Mouse (Mus musculus): Measurements from ENCODE around the gene Hspa2. TPM values are rescaled to one million over a fixed set of nuclear protein-coding genes. Genes with fewer than 3 reads are reported as not detected.

Gene Hspa2
- polyA plus RNA-seq, 1 experiment from 2014 or later: 7.7 TPM

DNA sequence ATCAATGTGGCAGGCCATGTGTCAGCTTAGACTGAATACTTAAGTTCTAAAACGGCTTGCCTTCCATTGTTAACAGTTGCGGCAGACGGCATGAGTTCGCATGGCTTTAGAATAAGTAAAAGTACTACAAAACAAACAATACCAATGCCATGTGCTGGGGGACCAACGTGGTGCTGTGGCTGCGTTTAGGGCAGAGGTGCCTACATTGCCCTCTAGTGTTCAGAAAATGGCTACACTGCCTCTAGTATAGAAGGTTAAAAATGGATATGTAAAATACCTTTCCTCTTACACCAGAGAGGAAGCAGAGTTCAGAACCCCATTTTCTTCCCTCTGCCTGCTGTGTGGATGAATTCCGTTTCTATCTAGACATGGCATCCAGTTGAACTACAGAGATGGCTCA lies 27.3 kb upstream of the Hspa2 start:
- WGBS: 56% methylated on average over 7 of the region's 7 CpGs
- Histone ChIP-seq H3K9me3 (ENCODE audit: control insufficient read depth, low read length) (no peaks in the 10 kb centered on the region), H3K4me3 (ENCODE audit: low read length) (no peak overlapping the region), H3K9ac (ENCODE audit: low read depth, low read length) (no peak overlapping the region), H3K4me2 (replicated peaks; ENCODE audit: low read depth, low read length) (no peak overlapping the region), H3K27ac (ENCODE audit: low read depth, low read length) (no peak overlapping the region), H3K36me3 (ENCODE audit: control insufficient read depth, insufficient read depth, low read length) (no peaks in the 10 kb centered on the region), H3K4me1 (ENCODE audit: control insufficient read depth, insufficient read depth, low read length) (peaks cover 21% of the 10 kb centered on the region), H3K27me3 (ENCODE audit: control insufficient read depth, insufficient read depth, low read length) (no peaks in the 10 kb centered on the region)
- ATAC-seq (ENCODE audit: low FRiP score, low TSS enrichment): no peak

DNA sequence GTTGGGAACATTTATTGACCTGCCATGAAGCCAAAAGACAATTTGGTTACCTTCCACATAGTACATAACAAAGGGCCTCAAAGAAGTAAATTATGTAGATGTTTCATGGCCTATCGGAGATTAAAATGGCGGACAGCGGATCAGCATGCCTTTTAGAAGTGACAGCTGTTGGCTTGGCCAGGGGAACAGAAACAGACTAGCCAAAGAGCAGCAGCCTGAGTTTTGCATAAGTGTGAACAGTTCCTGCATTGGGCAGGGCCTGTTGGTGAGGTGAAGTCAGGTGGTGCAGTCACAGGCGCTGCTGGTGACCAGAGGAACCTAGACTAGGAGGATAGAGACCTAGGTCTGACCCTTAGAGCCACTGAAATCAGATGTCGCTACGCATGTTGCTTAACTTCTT lies 26.9 kb upstream of the Hspa2 start:
- Histone ChIP-seq H3K4me1 (ENCODE audit: control insufficient read depth, insufficient read depth, low read length) (peaks cover 17% of the 10 kb centered on the region), H3K4me2 (replicated peaks; ENCODE audit: low read depth, low read length) (no peak overlapping the region), H3K9ac (ENCODE audit: low read depth, low read length) (no peak overlapping the region), H3K36me3 (ENCODE audit: control insufficient read depth, insufficient read depth, low read length) (no peaks in the 10 kb centered on the region), H3K27me3 (ENCODE audit: control insufficient read depth, insufficient read depth, low read length) (no peaks in the 10 kb centered on the region), H3K4me3 (ENCODE audit: low read length) (no peak overlapping the region), H3K9me3 (ENCODE audit: control insufficient read depth, low read length) (no peaks in the 10 kb centered on the region), H3K27ac (ENCODE audit: low read depth, low read length) (no peak overlapping the region)
- no peak for ATAC-seq (ENCODE audit: low FRiP score, low TSS enrichment)
- WGBS: 95% methylated on average over 6 of the region's 6 CpGs

DNA sequence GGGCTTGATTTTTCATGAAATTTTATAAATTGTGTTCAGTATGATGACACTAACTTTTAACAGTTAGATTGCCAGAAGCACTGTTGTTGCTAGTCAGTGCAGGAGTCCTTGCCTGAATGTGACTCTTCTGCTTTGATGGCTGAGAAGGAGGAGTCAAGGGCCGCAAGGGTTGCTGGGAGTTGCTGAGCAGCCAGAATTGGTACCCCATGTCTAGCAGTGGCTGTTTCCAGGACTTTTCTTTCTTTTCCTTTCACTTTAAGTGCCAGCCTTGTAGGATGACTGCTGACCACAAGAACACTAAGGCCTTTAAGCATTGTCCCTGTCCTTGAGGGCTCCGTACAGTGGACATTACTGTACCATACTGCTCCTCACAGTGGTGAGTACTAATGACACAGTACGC lies 26.2 kb upstream of the Hspa2 start:
- no peak for ATAC-seq (ENCODE audit: low FRiP score, low TSS enrichment)
- H3K36me3 ChIP-seq (ENCODE audit: control insufficient read depth, insufficient read depth, low read length): no peaks in the 10 kb centered on the region

DNA sequence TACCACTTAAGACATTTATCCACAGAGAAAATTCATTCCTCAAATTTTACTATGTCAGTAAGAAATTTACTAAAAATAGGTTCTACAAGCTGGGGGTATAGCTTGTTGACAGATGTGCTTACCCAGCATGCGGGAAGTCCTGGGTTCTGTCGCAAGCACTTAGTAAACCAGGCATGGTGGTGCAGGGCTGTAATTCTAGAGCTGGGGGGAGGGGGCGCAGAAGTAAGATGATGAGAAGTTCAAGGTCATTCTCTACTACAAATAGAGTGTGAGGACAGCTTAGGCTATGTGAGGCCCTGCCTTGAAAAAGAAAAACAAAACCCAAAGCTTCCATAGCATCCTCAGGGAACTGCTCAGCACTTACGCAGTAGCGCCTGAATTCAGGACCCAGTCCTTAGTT lies 25.4 kb upstream of the Hspa2 start:
- no peak for ATAC-seq (ENCODE audit: low FRiP score, low TSS enrichment)
- Histone ChIP-seq H3K4me1 (ENCODE audit: control insufficient read depth, insufficient read depth, low read length) (peaks cover 6% of the 10 kb centered on the region), H3K9me3 (ENCODE audit: control insufficient read depth, low read length) (no peaks in the 10 kb centered on the region), H3K27me3 (ENCODE audit: control insufficient read depth, insufficient read depth, low read length) (no peaks in the 10 kb centered on the region), H3K36me3 (ENCODE audit: control insufficient read depth, insufficient read depth, low read length) (no peaks in the 10 kb centered on the region), H3K4me2 (replicated peaks; ENCODE audit: low read depth, low read length) (no peak overlapping the region), H3K4me3 (ENCODE audit: low read length) (no peak overlapping the region), H3K9ac (ENCODE audit: low read depth, low read length) (no peak overlapping the region), H3K27ac (ENCODE audit: low read depth, low read length) (no peak overlapping the region)
- WGBS: 81% methylated on average over 5 of the region's 5 CpGs

More for the DNA sequence above, 26.2 kb upstream of the Hspa2 start:
- no peak overlapping the region for H3K9ac ChIP-seq (ENCODE audit: low read depth, low read length)
- 91% methylated on average over 3 of the region's 3 CpGs for WGBS
- H3K4me3 ChIP-seq (ENCODE audit: low read length): no peak overlapping the region
- peaks cover 11% of the 10 kb centered on the region for H3K4me1 ChIP-seq (ENCODE audit: control insufficient read depth, insufficient read depth, low read length)
- H3K9me3 ChIP-seq (ENCODE audit: control insufficient read depth, low read length): no peaks in the 10 kb centered on the region
- no peak overlapping the region for H3K4me2 ChIP-seq (replicated peaks; ENCODE audit: low read depth, low read length)
- H3K27me3 ChIP-seq (ENCODE audit: control insufficient read depth, insufficient read depth, low read length): no peaks in the 10 kb centered on the region
- H3K27ac ChIP-seq (ENCODE audit: low read depth, low read length): no peak overlapping the region

DNA sequence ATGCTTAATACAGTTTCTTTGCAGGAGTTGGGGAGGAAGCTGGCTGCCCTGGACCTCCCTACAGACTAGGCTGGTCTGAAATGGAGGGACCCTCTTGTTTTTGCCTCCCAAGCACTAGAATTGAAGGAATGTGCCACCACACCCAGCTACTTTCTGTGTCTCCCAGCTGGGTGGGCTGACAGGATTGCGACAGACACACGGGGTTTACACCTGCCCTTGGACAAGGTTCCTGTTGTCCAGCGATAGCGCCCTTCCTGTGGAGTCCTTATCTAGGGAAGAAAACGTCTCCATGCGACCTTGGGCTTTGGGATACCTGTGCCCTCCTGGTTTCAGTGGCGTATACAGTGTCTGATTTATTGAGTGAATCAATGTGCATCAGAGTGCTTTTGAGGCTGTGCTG lies 23.8 kb upstream of the Hspa2 start:
- no peak overlapping the region for H3K4me3 ChIP-seq (ENCODE audit: low read length)
- H3K4me1 ChIP-seq (ENCODE audit: control insufficient read depth, insufficient read depth, low read length): no peaks in the 10 kb centered on the region; the same call in none of the 2 replicates
- H3K36me3 ChIP-seq (ENCODE audit: control insufficient read depth, insufficient read depth, low read length): peaks cover 1% of the 10 kb centered on the region; the same call in 1 of the 2 replicates
- no peaks in the 10 kb centered on the region for H3K27me3 ChIP-seq (ENCODE audit: control insufficient read depth, insufficient read depth, low read length)
- 80% methylated on average over 7 of the region's 7 CpGs for WGBS
- no peak overlapping the region for H3K9ac ChIP-seq (ENCODE audit: low read depth, low read length)
- H3K9me3 ChIP-seq (ENCODE audit: control insufficient read depth, low read length): no peaks in the 10 kb centered on the region
- ATAC-seq (ENCODE audit: low FRiP score, low TSS enrichment): no peak
- H3K27ac ChIP-seq (ENCODE audit: low read depth, low read length): no peak overlapping the region
- H3K4me2 ChIP-seq (replicated peaks; ENCODE audit: low read depth, low read length): no peak overlapping the region

DNA sequence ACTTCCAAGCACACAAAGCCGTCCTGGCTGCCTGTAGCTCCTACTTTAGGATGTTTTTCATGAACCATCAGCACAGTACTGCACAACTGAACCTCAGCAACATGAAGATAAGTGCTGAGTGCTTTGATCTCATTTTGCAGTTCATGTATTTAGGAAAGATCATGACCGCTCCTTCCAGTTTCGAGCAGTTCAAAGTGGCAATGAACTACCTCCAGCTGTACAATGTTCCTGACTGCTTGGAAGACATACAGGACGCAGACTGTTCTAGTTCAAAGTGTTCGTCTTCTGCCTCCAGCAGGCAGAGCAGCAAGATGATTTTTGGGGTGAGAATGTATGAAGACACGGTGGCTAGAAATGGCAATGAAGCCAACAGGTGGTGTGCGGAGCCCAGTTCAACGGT lies 18.6 kb upstream of the Hspa2 start:
- Histone ChIP-seq H3K27ac (ENCODE audit: low read depth, low read length) (no peak overlapping the region), H3K9ac (ENCODE audit: low read depth, low read length) (no peak overlapping the region), H3K4me1 (ENCODE audit: control insufficient read depth, insufficient read depth, low read length) (no peaks in the 10 kb centered on the region), H3K4me2 (replicated peaks; ENCODE audit: low read depth, low read length) (no peak overlapping the region), H3K4me3 (ENCODE audit: low read length) (no peak overlapping the region), H3K36me3 (ENCODE audit: control insufficient read depth, insufficient read depth, low read length) (peaks cover 29% of the 10 kb centered on the region), H3K27me3 (ENCODE audit: control insufficient read depth, insufficient read depth, low read length) (no peaks in the 10 kb centered on the region), H3K9me3 (ENCODE audit: control insufficient read depth, low read length) (no peaks in the 10 kb centered on the region)
- 95% methylated on average over 8 of the region's 8 CpGs for WGBS
- ATAC-seq (ENCODE audit: low FRiP score, low TSS enrichment): no peak

DNA sequence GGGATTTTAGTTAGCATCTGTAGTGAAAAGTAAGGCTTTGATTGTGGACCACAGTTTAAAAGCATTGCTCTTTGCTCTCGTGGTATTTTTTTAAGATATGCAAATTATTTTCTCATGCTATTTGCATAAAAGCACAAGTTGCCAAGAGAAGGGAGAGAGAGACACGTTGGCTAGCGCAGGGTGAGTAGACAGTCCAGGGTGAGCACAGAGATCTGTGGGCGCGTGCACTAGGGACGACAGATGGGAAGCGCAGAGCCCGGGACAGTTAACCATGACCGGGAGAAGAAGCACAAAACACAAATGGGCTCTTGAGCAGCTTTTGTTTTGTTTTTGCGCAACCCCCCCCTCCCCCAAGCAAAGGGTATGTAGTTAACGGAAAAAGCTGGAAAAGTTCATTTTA lies 15.2 kb upstream of the Hspa2 start:
- no peak overlapping the region for H3K27ac ChIP-seq (ENCODE audit: low read depth, low read length)
- H3K27me3 ChIP-seq (ENCODE audit: control insufficient read depth, insufficient read depth, low read length): no peaks in the 10 kb centered on the region
- no peak overlapping the region for H3K4me2 ChIP-seq (replicated peaks; ENCODE audit: low read depth, low read length)
- ATAC-seq (ENCODE audit: low FRiP score, low TSS enrichment): no peak
- WGBS: 92% methylated on average over 11 of the region's 11 CpGs
- H3K36me3 ChIP-seq (ENCODE audit: control insufficient read depth, insufficient read depth, low read length): peaks cover 29% of the 10 kb centered on the region
- H3K4me3 ChIP-seq (ENCODE audit: low read length): no peak overlapping the region
- no peaks in the 10 kb centered on the region for H3K9me3 ChIP-seq (ENCODE audit: control insufficient read depth, low read length)
- H3K4me1 ChIP-seq (ENCODE audit: control insufficient read depth, insufficient read depth, low read length): no peaks in the 10 kb centered on the region
- H3K9ac ChIP-seq (ENCODE audit: low read depth, low read length): no peak overlapping the region

DNA sequence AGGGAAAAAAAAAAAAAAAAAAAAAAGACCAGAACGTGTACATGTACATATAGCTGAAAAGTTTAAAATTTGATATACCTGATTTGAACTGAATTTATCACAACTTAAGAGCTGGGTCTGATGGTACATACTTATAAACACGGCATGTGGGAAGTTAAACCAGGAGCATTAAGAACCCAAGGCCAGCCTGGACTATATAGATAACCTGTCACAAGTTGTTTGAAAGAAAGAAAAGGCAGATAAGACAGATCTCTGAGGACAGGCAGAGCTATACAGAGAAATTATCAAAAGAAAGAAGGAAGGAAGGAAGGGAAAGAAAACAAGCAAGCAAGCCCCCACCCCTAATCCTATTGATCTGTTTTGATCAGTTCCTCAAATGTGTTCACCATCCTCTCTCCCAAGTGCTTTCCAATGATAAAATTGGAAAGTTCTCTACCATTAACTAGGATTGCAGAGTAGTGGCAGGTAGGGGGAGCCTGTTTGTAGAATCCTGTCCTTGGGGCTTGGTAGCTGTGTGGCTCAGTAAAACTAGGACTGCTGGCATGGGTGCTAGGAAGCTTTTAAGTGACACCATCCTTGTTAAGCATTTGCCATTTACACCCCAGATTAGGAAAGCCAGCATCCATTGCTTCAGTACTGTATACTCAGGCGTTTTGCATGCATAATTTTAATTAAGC lies 12.2 kb upstream of the Hspa2 start:
- ATAC-seq (ENCODE audit: low FRiP score, low TSS enrichment): no peak
- WGBS: 78% methylated on average over 3 of the region's 3 CpGs
- no peaks in the 10 kb centered on the region for H3K4me1 ChIP-seq (ENCODE audit: control insufficient read depth, insufficient read depth, low read length)

DNA sequence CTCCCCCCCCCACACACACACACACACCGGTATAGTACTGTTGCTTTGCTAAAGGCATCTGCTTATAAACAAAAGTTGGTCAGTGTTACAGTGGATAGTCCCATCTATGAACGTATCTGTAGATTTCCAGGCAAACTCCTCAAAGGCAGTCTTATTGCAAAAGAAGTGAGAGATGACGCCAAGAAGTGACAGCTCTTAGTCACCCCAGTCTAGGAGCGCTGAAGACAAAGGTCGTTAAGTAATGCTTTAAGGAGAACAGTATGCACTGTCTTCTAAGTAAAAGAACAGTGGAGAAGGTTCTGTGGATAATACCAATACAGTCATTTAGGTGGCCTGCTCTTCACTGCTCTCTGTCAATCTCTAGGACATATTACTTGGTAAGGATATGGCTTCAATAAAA lies 11.0 kb upstream of the Hspa2 start:
- H3K27me3 ChIP-seq (ENCODE audit: control insufficient read depth, insufficient read depth, low read length): no peaks in the 10 kb centered on the region
- no peaks in the 10 kb centered on the region for H3K4me1 ChIP-seq (ENCODE audit: control insufficient read depth, insufficient read depth, low read length)
- H3K4me2 ChIP-seq (replicated peaks; ENCODE audit: low read depth, low read length): no peak overlapping the region
- no peak overlapping the region for H3K9ac ChIP-seq (ENCODE audit: low read depth, low read length)
- H3K9me3 ChIP-seq (ENCODE audit: control insufficient read depth, low read length): no peaks in the 10 kb centered on the region
- no peak for ATAC-seq (ENCODE audit: low FRiP score, low TSS enrichment)
- peaks cover 6% of the 10 kb centered on the region; the same call in 1 of the 2 replicates for H3K36me3 ChIP-seq (ENCODE audit: control insufficient read depth, insufficient read depth, low read length)
- H3K27ac ChIP-seq (ENCODE audit: low read depth, low read length): no peak overlapping the region
- H3K4me3 ChIP-seq (ENCODE audit: low read length): no peak overlapping the region
- 81% methylated on average over 5 of the region's 5 CpGs for WGBS

More for the DNA sequence above, 12.2 kb upstream of the Hspa2 start:
- Histone ChIP-seq H3K9ac (ENCODE audit: low read depth, low read length) (no peak overlapping the region), H3K4me2 (replicated peaks; ENCODE audit: low read depth, low read length) (no peak overlapping the region), H3K27me3 (ENCODE audit: control insufficient read depth, insufficient read depth, low read length) (no peaks in the 10 kb centered on the region), H3K4me3 (ENCODE audit: low read length) (no peak overlapping the region), H3K27ac (ENCODE audit: low read depth, low read length) (no peak overlapping the region), H3K36me3 (ENCODE audit: control insufficient read depth, insufficient read depth, low read length) (peaks cover 11% of the 10 kb centered on the region; the same call in 1 of the 2 replicates), H3K9me3 (ENCODE audit: control insufficient read depth, low read length) (no peaks in the 10 kb centered on the region)
